Mouse (Mus musculus) large intestine, adult 2 months (tissue): ENCODE measurements around the gene Nrxn3. TPM values are rescaled to one million over a fixed set of nuclear protein-coding genes. Genes with fewer than 3 reads are reported as not detected.

Source experiments
- DNase-seq: peaks from one replicate; pipeline ENCODE4 v3.0.0-alpha.2; 2012; ENCODE audit warnings: low read depth, low spot score
- WGBS: fragments of 180-500 bp; shearing (Covaris S2); methylation state at CpG from one replicate; pipeline ENCODE4 v1.1.7; 2018; 5-methylcytosine and 5-hydroxymethylcytosine counted together
- polyA plus RNA-seq: library from polyadenylated mRNA; depleted of rRNA; stranded (reverse); fragments of >200 nt; gene quantifications from 2 replicates; pipeline ENCODE4 v1.2.3, GENCODE M21; 2012

Nrxn3 gene
- polyA plus RNA-seq, 1 experiment: 0.06 TPM

GRCm38 (mm10) chr12:89558921-89559320 lies 836.2 kb downstream of the Nrxn3 start:
- no peak for DNase-seq
- 90% methylated on average over 1 of the region's 1 CpGs for WGBS

DNA sequence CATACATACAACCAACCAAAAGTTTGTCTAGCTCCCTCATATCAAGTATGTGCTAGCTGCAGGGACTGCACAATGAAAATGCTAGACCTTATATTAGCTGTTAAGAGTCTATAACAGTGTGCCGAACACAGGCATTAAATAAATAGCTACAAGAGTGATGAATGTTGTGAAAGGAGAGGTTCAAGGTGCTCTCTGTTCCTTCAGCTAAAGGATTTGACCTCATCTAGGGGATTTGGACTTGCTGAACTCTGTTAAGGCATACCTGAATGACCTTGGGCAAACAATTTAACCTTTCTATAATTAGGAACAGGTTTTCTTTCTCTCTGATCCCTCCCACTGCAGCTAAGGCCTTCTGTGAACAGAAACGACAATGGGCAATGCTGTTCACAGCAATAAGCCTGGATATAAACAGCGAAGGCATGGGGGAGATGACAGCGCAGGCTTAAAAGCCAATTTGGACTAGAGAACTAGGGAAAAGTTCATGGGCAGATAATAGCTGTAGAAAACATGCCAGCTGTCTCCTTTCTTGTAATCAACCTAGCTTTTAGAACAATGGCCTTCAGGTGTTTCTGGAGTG lies 839.4 kb downstream of the Nrxn3 start:
- 48% methylated on average over 4 of the region's 4 CpGs for WGBS

GRCm38 (mm10) chr12:89568723-89569377 lies 846.2 kb downstream of the Nrxn3 start:
- WGBS: 75% methylated on average over 6 of the region's 6 CpGs
- DNase-seq: no peak

More for the DNA sequence above, 839.4 kb downstream of the Nrxn3 start:
- DNase-seq: no peak

DNA sequence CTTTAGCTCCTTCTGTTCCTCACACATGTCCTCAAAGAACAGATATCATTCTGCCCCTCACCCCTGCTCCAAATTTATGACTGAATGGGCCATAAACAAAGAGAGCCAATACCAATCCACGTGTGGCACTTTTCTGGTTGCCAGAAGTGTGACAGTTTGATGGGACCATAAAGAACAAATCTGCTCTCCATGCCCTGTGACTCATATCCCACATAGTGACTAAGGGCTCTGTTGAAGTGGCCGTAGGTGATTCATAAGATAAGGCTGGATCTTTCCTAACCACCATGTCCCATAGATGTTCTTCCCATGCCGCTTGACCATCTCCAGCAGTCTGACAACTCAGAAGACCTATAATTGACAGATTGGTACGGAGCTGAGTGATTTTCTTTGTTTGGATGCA lies 869.8 kb downstream of the Nrxn3 start:
- WGBS: 51% methylated on average over 4 of the region's 4 CpGs

GRCm38 (mm10) chr12:89613670-89614069 lies 891.0 kb downstream of the Nrxn3 start:
- no peak for DNase-seq
- 82% methylated on average over 2 of the region's 2 CpGs for WGBS

More for the DNA sequence above, 869.8 kb downstream of the Nrxn3 start:
- no peak for DNase-seq

- no peak for DNase-seq
- 77% methylated on average over 4 of the region's 4 CpGs for WGBS
Measured at GRCm38 (mm10) chr12:89625746-89626145, 903.1 kb downstream of the Nrxn3 start.

GRCm38 (mm10) chr12:89640046-89640445 lies 917.4 kb downstream of the Nrxn3 start:
- no peak for DNase-seq
- 72% methylated on average over 4 of the region's 4 CpGs for WGBS

DNA sequence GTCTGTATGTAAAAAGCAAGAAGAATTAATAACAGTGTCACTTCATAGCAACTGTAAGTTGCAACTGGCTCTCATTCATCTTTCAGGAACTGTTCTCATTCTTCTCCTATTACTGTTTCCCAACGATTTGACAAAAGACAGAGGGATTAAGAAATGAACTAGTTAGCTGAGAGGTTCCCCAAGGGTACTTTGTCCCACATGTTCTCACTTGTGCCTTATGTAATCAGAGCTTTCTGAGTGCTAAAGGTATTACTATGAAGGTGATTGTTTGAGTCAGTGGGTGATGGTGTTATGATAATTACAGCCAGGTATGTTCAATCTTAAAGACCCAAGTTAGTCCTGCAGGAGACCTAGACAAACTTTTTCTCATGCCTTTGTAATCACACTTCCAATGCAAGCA lies 918.8 kb downstream of the Nrxn3 start:
- no peak for DNase-seq
- 18% methylated on average over 1 of the region's 1 CpGs for WGBS

DNA sequence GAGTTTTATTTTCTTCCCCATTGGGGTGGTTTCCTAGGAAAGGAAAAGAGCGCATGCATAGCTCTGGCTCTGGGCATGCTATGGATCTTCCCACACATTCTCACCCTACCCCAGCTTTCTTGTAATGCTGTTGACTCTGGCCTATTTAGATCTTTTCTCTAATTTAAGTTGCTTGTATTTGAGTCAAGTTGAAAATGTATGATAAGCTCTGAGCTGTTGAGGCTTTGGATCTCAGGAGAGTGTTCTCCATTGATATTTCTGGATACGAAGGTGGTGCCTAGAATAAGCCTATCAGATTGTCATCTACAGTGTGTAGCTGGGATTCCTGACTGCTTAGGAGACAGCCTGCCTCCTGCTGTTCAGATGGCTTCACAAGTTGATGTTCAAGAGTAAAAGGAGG lies 930.5 kb downstream of the Nrxn3 start:
- 81% methylated on average over 2 of the region's 2 CpGs for WGBS
- DNase-seq: no peak

- no peak for DNase-seq
- WGBS: 85% methylated on average over 3 of the region's 3 CpGs
Measured at GRCm38 (mm10) chr12:89661219-89661618, 938.5 kb downstream of the Nrxn3 start.

GRCm38 (mm10) chr12:89668856-89669255 lies 946.2 kb downstream of the Nrxn3 start:
- no peak for DNase-seq
- 58% methylated on average over 2 of the region's 2 CpGs for WGBS

DNA sequence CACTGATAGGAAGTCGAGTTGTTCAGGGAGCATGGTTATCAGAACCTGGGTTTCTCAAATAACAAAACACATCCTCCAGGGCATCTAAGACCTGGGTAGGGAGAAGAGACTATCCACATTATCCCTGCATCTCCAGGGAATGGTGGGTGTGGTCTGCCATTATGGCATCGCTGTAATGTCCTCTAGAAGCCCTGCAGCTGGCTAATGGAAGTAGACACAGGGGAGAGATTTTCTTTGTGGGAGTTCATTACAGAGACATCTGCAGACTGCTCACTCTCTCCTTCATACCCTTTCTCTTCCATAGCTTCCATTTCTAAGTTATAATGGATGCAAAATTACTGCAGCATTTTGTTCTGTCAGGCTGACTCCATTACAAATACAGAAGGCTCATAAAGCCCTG lies 950.1 kb downstream of the Nrxn3 start:
- WGBS: 71% methylated on average over 2 of the region's 2 CpGs
- no peak for DNase-seq

- WGBS: 77% methylated on average over 2 of the region's 2 CpGs
- DNase-seq: no peak
Measured at GRCm38 (mm10) chr12:89685633-89686032, 963.0 kb downstream of the Nrxn3 start.

DNA sequence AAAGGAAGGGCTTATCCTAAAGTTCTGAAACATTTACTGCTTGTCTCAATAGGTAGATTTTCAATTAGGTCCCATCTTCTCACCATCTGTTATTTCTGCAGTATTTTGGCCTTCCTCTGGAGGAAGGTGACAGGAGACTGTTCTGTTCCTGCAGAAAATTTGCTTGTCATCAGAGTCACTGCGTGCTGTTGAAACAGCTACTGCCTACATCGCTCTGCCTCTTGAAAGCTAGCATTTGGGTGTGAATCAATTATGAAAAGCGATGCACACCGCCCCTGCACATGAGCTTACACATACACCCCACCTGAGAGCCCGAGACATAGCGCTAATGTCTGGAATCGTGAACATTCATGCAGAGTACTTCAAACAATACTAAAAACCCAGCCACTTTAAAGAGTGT lies 966.4 kb downstream of the Nrxn3 start:
- 86% methylated on average over 7 of the region's 7 CpGs for WGBS

DNA sequence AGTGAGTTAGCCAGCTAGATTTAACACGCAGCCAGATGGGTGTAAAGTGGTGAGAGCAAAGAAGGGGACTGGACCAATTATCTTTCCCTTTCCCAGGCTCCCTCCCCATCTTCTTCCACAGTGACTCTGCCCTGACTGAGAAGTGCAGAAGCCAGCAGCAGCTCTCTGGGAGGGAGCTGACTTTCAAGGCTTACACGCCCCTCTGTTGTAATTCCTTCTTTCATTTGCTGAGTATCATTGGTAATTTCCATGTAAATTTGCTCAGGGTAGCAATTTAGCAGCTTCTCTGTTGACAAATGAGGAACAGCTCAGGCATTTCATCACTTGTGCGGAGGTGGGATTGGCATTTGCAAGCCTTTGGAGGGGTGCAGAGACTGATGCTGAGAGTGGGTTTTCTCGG lies 976.8 kb downstream of the Nrxn3 start:
- WGBS: 16% methylated on average over 4 of the region's 4 CpGs
- DNase-seq: no peak

More for the DNA sequence above, 966.4 kb downstream of the Nrxn3 start:
- DNase-seq: no peak

DNA sequence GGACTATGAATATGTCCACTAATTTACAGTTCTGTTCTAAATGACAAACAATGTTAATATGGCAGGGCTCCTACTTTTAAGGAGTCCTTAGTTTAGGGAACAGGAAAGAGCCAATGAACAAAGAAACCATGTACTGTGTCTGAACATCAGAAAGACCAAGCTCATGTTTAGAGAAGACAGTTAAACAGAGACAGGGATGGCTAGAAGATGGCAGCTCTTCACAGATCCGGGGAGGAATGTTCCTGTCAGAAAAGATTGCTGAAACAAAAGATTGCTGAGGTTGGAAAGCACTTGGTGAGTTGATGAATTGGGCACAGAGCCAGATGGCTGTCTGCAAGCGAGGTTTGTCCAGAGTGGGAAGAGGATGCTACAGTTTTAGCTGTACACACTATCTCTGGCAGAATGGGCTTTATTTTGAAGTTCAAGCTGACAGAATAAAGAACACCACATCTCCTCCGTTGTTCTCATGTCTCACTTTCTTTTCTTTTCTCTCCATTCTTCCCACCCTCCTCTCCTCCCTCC lies 978.3 kb downstream of the Nrxn3 start:
- DNase-seq: no peak
- WGBS: 48% methylated on average over 3 of the region's 3 CpGs

GRCm38 (mm10) chr12:89702931-89703330 lies 980.3 kb downstream of the Nrxn3 start:
- DNase-seq: no peak
- 75% methylated on average over 1 of the region's 1 CpGs for WGBS

GRCm38 (mm10) chr12:89707913-89708312 lies 985.2 kb downstream of the Nrxn3 start:
- no peak for DNase-seq
- 74% methylated on average over 4 of the region's 4 CpGs for WGBS

DNA sequence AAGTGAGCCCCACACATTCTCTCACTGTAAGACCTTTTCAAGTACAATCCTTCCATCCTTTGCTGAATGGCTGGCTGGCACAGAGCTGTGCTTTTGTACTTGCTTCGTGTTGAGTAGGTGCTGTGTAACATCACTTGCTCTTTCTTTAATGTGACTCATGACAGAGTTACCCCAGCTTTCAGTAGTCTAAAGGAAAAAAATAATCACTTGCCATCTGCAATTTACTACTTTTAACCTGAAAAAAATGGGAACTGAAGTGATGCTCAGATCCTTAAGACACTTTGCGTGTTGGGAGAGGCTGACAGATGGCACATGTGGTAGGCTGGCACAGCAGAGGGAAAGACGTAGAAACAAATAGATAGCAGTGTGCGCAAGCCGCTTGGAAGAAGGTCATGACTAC lies 987.8 kb downstream of the Nrxn3 start:
- DNase-seq: no peak
- WGBS: 89% methylated on average over 5 of the region's 5 CpGs

- no peak for DNase-seq
- WGBS: 83% methylated on average over 1 of the region's 1 CpGs
Measured at GRCm38 (mm10) chr12:89711791-89712190, 989.1 kb downstream of the Nrxn3 start.
